Mouse (Mus musculus) embryo, embryonic 10 days (tissue): ENCODE data around the gene Tchh.
"Not testable (repeated sequence)": the region's sequence is repeated elsewhere in the genome, so short reads cannot be mapped to it uniquely, and the experiment has no call there.

Source experiments
- DNase-seq: peaks from one replicate; pipeline ENCODE4 v3.0.0-alpha.2; 2015; ENCODE audit warnings: low spot score

The Tchh gene

DNA sequence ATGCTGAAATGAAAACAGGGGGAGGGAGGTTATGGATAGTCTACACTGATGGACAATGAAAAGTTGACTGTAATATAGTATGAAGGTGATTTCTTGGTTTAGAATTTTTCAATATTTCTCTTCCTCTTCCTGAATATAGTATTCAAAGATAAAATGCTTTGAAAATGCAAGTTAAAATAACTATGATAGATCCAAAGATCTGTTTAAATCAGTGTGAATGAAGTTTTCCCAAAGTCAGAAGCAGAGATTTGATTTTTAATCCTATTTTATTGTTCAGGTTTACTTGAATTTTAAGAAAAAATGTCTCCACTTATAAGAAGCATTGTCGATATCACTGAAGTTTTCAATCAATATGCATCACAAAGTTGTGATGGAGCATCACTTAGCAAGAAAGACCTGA lies at the start of gene Tchh:
Tchh (plus strand) TSS at position 301 of the 400 bp plus-strand sequence.
- no peak for DNase-seq

DNA sequence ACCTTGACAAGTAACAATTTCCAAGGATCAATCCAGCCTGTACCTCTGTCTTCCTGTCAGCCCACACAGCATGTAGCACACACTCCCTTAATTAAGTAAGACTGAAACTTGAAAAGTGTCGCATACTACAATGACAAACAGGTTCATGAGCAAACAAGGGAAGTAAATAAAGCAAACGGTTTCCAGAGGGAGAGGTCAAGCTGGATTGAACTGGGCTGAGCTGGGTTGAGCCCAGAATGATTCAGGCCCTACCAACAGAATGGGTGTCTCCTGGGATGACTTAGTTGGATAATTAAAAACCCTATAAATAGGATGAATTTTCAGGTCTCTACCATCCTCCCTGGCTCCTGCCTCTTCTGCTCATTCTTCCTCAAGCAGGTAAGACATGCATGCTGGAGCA lies 48.8 kb upstream of the Tchh start, which contains the start of gene Rptn:
Rptn (plus strand) TSS at position 334 of the 400 bp plus-strand sequence.
- DNase-seq: no peak

DNA sequence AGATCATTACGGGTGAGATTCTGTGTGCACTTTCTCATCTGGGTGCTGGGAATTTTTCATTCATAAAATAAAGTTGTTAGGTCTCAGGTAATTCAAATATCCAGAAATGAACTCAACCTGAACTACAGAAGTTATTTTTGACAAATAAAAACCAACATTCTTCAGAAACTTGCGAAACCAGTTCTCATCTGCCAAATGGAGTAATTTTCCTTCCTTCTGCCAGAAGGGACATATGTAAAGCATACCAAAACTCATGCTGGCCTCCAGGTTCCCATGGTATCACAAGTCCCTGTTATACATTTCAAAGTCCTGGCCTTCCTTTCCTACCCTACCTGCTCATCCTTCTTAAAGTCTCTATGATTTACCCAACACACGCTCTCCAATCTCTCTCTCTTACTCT lies 38.2 kb upstream of the Tchh start:
- DNase-seq: no peak

DNA sequence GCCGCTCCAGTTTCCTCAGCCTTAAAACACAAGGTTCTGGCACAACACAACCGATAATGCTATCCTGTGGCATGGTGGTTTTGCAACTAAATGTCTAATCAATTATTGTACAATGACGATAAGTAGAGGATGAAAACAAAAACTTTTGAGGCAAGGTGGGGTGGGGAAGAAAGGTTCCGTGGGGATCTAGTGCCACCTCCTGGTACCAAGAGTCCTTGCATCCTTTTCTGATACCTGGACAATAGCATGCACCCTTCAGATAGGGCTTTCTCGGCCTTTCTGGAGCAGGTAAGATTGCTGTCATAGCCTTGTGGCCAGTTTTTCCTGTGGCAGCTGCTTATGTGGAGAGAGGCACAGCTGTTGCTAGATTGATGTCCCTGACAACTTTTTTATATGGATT lies 35.1 kb upstream of the Tchh start:
- DNase-seq: peak; percentile 47

DNA sequence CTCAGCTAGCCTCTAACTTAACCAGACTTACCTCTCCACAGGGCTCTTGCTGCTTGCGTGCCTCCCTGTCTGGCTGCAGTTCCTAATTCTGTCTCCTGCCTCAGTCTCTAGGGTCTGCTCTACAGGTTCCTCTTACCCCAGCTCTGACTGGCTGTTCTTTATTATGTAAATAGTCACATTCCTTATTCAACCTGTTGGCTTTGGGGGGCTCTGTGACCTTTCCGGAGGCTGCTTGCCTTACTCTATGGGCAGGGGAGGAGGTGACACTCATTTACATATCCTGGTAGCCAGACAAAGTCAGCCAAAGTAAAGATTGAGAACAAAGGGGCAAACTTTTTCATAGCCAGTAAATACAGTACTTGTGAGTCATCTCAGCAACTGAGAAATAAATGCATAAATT lies 30.2 kb upstream of the Tchh start:
- DNase-seq: no peak

DNA sequence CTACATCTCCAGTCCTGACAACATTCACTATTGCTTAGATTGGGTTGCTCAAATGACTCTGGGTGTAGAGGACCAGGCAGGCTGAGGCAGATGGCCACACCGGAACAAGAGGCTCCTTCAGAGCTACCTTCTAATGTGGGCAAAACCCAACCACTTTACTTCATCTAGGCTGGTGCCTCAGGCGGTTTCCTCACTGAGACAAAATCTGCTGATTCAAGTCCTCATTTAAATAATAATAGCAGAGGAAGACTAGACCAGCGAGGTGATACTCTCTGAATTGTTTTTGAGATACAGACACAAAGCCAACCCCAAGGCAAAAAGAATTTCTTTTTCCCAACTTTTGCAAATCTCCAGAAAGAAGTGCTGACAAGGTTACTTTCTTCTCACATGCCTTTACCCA lies 10.5 kb upstream of the Tchh start:
- no peak for DNase-seq

DNA sequence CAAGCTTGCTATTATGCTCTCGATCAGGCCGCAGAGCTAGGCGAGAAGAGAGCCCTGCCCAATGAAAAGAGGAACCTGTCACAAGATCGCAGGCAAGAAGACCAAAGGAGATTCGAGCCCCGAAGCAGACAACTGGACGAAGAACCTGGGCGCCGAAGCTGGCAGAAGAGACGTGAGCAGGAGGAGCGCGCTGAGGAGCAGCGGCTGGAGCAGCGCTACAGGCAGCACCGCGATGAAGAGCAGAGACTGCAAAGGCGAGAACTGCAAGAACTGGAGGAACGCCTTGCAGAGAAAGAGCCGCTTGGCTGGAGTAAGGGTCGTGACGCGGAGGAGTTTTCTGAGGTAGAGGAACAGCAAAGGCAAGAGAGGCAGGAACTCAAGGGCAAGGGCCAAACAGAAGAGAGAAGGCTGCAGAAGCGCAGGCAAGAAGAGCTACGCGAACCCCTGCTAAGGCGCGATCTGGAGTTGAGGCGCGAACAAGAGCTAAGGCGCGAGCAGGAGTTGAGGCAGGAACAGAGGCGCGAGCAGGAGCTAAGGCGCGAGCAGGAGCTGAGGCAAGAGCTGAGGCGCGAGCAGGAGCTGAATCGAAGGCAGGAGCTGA lies 1.5 kb downstream of the Tchh start:
- DNase-seq: peak; percentile 64

DNA sequence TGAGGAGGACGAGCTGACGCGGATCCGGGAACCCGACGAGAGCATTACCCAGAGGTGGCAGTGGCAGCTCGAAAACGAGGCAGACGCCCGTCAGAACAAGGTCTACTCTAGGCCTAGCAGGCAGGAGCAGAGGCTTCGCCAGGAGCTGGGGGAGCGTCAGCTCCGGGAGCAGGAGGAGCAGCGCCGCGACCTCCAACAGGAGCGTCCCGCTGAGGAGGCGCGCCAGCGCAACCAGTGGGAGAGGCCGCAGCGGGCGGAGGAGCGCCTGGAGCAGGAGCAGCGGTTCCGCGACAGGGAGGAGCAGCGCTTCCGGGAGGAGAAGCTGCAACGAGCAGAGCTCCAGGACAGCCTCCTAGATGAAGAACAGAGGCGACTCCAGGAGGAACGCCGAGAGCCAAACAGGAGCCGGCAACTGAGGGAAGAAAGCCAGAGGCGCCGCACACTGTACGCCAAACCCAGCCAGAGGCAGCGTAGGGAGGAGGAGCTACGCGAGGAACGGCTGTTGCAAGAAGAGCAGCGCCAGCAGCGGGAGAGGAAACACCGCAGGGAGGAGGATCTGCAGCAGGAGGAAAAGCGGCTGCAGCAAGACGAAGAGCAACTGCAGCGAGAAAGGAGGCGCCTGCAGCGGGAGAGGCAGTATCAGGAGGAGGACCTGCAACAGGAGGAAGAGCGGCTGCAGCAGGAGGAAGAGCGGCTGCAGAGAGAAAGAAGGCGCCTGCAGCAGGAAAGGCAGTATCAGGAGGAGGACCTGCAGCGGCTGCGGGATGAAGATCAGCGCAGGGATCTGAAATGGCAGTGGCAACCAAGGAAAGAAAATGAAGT lies 2.4 kb downstream of the Tchh start:
- DNase-seq: peak; percentile 87

DNA sequence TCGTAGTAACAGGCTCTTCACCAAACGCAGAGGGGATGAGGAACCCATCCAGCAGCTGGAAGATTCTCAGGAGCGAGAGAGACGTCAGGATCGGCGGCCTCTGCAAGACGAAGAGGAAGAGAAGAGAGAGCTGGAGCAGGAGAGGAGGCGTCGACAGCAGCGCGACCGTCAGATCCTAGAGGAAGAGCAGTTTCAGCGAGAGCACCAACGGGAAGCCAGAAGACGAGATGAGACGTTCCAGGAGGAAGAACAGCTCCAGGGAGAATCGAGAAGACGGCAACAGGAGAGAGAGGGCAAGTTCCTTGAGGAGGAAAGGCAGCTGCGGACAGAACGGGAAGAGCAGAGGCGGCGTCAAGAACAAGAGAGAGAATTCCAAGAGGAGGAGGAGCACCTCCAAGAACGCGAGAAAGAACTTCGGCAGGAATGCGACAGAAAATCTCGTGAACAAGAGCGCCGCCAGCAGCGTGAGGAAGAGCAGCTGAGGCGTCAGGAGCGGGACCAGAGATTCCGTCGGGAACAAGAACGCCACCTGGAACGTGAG lies 3.1 kb downstream of the Tchh start:
- peak; percentile 67 for DNase-seq

DNA sequence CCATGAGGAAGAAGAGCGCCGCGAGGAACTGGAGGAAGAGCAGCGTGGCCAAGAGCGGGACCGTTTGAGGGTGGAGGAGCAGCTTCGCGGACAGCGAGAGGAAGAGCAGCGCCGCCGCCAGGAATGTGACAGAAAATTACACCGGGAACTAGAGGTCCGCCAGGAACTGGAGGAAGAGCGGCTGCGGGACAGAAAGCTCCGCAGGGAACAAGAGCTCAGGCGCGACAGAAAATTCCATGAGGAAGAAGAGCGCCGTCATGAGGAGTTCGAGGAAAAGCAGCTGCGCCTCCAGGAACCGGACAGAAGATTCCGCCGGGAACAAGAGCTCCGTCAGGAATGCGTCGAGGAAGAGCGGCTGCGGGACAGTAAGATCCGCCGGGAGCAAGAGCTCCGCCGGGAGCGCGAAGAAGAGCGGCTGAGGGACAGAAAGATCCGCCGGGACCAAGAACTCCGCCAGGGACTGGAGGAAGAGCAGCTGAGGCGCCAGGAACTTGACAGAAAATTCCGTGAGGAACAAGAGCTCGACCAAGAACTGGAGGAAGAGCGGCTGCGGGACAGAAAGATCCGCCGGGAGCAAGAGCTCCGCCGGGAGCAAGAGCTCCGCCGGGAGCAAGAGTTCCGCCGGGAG lies 4.1 kb downstream of the Tchh start:
- peak; percentile 73 for DNase-seq

DNA sequence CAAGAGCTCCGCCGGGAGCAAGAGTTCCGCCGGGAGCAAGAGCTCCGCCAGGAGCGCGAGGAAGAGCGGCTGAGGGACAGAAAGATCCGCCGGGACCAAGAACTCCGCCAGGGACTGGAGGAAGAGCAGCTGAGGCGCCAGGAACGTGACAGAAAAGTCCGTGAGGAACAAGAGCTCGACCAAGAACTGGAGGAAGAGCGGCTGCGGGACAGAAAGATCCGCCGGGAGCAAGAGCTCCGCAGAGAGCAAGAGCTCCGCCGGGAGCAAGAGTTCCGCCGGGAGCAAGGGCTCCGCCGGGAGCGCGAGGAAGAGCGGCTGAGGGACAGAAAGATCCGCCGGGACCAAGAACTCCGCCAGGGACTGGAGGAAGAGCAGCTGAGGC lies 4.6 kb downstream of the Tchh start:
- not testable (repeated sequence) for DNase-seq

DNA sequence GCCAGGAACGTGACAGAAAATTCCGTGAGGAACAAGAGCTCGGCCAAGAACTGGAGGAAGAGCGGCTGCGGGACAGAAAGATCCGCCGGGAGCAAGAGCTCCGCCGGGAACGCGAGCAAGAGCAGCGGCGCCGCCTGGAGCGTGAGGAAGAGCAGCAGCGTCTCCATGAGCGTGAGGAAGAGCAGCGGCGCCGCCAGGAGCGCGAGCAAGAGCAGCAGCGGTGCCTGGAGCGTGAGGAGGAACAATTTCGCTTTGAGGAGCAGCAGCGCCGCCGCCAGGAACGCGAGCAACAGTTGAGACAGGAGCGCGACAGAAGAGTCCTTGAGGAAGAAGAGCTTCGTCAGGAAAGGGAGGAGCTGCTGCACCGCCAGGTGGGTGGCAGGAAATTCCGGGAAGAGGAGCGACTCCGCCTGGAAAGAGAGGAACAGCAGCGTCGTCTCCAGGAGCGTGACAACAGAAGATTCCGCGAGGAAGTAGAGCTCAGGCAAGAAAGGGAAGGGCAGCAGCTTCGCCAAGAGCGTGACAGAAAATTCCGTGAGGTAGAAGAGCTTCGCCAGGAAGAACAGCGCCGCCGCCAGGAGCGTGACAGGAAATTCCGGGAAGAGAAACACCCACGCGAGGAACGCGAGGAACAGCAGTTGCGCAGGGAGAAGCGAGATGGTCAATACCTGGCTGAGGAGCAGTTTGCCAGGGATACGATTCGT lies 5.2 kb downstream of the Tchh start:
- peak; percentile 88 for DNase-seq

DNA sequence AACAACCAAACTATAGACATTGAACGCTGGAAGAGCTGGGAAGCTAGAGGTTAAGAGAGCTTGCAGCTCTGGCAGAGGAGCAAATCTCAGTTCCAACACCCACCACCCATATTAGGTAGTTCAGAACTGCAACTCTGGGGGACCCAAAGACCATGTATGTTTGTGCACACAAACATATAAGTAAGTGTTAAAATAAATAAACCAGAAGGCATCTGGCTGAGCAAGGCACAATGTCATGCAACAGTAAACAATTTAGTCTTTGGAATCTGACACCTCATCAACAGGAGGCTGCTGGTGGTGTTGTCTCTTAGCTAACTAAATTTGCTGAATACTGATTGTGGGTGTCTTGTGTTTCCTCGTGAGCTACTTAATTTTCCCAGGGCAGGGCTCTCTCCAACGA lies 24.4 kb downstream of the Tchh start:
- no peak for DNase-seq

DNA sequence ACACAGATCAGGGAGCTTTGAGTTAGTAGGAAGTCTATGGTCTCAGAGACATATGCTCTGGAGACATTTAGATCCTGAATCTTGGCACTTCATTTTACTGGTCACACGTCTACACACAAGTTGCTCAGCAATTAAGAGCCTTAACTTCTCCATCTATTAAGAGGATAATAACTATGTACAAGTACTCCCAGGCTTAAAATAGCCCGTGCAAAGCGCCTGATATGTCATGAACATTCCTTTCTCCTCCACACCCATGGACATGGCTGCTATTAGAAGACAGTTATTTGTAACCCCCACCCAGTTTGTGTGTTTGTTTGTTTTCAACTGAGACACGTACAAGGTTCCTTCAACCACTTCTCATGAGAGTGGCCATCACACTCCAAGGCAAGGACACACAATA lies 25.0 kb downstream of the Tchh start:
- no peak for DNase-seq

DNA sequence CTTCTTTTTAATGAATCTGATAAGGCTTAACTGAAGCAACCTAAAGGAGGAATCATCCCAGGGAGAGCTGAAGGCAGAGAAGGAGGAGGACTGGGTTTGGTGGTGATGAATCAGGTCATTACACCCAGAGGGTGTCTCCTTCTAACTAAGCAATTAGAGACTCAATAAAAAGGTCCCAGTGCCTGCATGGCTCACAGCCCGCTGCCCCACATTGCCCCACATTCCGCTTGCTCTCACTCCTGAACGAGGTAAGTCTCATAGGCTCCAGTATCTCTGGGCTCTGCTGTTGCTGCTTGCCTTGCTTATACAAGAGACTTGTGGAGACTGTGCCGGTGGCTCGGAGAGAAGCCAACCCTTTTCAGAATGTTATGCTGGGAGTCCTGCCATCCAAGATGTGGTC lies 26.4 kb downstream of the Tchh start, which contains the start of gene Tchhl1:
Tchhl1 (plus strand) TSS at position 194 of the 400 bp plus-strand sequence.
- DNase-seq: no peak

DNA sequence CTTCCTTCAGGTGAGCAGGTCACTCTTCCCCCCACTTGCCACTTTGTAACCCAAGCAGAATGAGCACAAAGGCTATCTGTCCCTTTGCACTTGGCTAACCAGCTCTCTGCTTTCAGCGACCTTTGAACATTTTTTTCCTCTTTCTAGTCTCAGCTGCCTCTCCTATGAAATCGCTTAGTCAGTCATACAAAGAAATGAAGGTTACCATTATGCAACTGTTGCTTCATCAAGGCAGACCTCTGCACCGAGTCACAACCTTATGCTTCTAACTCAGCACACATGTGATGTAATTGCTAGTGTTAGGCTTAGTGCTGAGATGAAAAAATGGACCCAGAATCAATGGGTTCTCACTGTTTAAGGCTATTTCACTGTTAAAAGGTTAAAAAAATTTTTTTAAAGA lies 27.5 kb downstream of the Tchh start:
- DNase-seq: no peak

DNA sequence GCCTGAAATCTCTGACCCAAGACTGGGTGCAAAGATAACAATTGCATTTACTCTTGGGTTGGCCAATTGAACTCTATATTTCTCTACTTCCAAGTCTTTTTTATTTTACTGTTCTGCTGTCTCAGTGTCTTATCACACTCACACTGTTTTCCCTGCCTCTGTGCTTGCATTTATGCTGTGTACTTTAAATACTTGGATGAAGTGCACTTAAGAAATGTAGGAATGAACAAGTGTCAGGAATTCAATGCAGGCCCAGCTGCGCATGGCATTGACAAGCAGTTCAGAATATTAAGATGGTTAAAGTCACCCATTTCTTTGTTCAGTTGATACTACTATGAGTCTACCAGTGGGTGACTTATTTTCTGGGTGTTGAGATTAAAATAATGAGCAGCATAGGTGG lies 37.9 kb downstream of the Tchh start:
- DNase-seq: no peak

DNA sequence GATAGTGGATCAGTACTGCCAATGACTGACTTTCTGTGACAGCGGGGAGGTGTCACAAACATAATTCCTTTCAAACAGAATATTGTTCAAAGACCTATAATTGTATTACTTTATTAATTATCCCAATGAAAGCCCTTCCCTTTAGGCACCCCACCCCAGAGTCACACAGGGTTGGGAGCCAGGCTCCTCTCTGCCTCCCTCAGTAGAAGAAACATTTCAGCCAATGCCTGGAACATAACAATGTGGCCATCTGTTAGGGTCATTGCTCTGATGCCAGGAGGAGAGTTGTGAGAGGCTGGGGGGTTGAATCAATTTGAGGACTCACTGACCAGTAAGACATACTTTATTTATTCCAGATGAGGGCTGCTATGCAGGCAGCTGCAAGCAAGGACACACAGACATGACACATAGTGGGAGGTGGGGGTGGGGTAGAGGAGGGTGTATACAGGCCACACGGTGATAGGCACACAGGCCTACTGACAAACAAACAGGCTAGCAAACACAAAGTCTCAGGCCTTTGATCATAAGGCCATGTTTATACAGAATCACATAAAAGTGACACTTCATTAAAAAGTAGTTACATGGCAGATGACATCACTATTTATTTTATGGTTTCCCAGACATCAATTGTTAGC lies 40.0 kb downstream of the Tchh start:
- peak; percentile 32 for DNase-seq

DNA sequence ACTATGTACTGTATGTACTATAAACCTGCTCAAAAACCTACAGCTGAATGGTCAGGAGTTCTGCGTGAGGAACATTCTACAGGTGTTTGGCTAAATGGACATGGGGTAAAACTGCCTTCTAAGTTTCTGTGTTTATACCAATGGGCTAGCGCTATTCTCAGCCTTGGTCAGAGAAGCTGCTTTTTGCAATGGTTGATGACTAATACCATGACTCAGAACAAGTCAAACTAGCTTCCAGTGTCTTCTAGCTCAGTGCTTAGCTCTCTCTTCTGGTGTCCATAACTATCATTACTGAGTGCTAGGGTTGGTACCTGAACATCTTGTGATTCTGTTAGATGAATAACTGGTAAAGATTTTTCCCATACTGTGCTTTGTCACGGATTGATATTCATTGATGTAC lies 43.5 kb downstream of the Tchh start:
- no peak for DNase-seq

DNA sequence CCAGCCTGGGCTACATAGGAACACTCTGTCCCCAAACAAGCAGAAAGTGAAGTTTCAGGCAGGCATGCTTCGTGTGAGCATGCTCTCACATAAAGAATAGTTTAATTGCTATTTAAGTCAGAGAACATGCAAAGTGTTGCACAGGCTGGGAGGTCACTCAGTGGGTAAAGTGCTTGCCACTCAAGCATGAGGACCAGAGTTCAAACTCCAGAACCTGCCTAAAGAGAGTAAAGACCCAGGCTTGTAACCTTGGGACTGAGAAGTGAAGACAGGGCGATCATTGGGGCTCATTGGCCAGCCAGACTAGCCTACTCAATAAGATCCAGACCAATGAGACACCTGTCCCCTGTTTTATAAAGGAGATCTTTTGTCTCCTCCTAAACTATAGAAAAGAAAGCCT lies 46.4 kb downstream of the Tchh start:
- no peak for DNase-seq

DNA sequence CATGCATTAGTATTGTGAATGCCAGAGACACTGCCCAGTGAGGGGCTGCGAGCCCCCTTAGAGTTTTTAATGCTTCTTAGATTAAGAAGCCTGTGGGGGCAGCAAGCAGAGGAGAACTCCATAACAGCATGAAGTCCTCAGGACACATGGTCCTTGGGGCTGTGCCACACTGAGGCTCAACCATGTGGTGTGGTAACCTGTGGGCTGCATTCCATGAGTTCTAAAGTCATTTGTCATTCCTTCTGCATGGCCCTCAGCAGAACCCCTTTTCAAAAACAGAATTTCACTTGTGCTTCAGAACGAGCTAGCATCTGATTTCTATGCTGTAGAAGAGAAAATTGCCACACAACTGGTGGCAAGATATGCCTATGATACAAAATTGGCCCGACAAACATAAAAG lies 50.0 kb downstream of the Tchh start:
- DNase-seq: no peak

DNA sequence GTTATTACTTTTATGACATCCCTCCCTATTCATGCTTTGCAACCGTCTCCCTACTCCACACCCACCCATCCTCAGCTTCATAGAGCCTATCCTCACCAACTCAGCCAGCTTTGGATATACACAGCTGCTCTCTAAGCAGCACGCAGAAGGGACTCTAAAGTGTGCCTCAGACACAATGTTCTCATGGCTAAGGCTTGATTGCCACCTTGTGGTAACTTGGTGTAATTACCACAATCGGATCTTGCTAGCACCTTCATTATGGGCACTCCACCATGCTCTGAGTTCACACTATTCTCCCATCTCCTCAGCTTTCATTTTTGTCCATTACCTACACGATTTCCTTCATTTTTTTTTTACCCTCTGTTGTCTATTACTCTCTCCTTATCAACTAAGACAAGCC lies 51.9 kb downstream of the Tchh start:
- peak; percentile 92 for DNase-seq
